Mouse (Mus musculus): Measurements from ENCODE around the gene Txndc5. TPM values are rescaled to one million over a fixed set of nuclear protein-coding genes. Genes with fewer than 3 reads are reported as not detected.

The Txndc5 gene
- polyA plus RNA-seq (2015; fragmentation: Nextera tagmentation; extraction: Ambion mirVana): 59.8 and 68.9 TPM in 2 replicates

DNA sequence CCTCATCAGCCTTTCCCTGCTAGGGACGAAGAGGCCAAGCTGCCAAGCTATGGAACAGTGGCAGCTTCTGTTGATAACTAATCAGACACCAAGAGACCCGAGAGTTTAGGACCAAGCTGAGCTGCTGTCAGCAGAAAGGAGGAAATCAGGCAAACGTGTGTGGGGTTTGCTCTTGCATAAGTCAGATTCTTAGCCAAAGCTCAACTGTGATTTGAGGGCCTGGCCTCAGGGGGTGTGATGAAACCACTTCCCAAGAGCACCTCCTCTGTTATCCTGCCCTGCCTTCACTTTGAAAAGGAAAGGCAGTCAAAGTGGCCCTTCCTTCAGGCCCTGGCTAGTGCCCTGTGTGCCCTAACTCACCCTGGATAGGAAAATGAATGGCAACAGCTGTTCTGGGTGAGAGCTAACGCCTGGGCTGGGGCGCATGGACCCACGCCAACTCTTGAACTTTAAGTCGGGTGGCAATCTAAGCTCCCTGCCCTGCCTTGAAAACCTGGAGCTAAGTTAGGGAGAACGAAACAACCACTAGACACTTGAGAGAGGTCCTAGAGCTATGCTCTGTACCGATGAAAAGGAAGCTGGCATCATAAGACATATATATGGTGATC, at the start of gene Txndc5:
Gene Txndc5, minus strand, starts transcription at position 138 of the 608 bp plus-strand sequence.
- no peaks in the 10 kb centered on the region for H3K9me3 ChIP-seq (ENCODE audit: control insufficient read depth, low read length)

DNA sequence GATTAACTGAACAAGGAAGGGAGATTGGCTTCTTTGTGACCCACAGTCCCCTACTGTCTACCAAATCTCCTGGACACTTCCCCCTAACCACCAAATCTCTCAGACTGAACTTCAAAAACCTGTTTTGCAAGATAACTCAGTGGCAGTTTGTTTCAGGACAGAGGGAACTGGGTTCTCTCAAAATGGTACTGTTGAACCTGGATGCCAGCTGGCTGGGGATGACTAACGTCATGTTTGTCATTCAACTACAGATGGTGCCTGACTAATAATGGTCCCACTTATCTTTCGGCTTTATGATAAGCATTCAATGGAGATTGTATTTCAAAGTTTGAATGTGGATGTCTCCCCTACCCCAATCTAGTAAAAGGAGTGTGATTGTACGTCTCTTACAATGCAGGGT, 46.0 kb upstream of the Txndc5 start:
- no peak overlapping the region for H3K27ac ChIP-seq (ENCODE audit: low read length)
- no peak overlapping the region for H3K9ac ChIP-seq (replicated peaks; ENCODE audit: low read depth, low read length)
- H3K4me3 ChIP-seq (replicated peaks; ENCODE audit: low read length): no peak overlapping the region
- no peak overlapping the region for H3K4me2 ChIP-seq (ENCODE audit: low read length)
- no peaks in the 10 kb centered on the region for H3K36me3 ChIP-seq (ENCODE audit: control insufficient read depth, insufficient read depth)
- ATAC-seq: no peak
- H3K27me3 ChIP-seq (replicated peaks; ENCODE audit: control insufficient read depth, insufficient read depth, low read length): no peaks in the 10 kb centered on the region
- H3K4me1 ChIP-seq (replicated peaks; ENCODE audit: control insufficient read depth, insufficient read depth, low read length): no peaks in the 10 kb centered on the region
- H3K9me3 ChIP-seq (ENCODE audit: control insufficient read depth, low read length): no peaks in the 10 kb centered on the region
- WGBS: 61% methylated on average over 3 of the region's 3 CpGs

More for the DNA sequence above, at the start of gene Txndc5:
- Histone ChIP-seq H3K4me1 (replicated peaks; ENCODE audit: control insufficient read depth, insufficient read depth, low read length) (peaks cover 15% of the 10 kb centered on the region), H3K27ac (ENCODE audit: low read length) (peak within 1 kb of the TSS; percentile 67), H3K9ac (replicated peaks; ENCODE audit: low read depth, low read length) (peak within 1 kb of the TSS; percentile 87), H3K36me3 (ENCODE audit: control insufficient read depth, insufficient read depth) (no peaks in the 10 kb centered on the region), H3K4me2 (ENCODE audit: low read length) (peak within 1 kb of the TSS; percentile 68), H3K4me3 (replicated peaks; ENCODE audit: low read length) (peak within 1 kb of the TSS; percentile 77), H3K27me3 (replicated peaks; ENCODE audit: control insufficient read depth, insufficient read depth, low read length) (no peaks in the 10 kb centered on the region)
- ATAC-seq: peak; percentile 3
- WGBS: 53% methylated on average over 9 of the region's 9 CpGs

DNA sequence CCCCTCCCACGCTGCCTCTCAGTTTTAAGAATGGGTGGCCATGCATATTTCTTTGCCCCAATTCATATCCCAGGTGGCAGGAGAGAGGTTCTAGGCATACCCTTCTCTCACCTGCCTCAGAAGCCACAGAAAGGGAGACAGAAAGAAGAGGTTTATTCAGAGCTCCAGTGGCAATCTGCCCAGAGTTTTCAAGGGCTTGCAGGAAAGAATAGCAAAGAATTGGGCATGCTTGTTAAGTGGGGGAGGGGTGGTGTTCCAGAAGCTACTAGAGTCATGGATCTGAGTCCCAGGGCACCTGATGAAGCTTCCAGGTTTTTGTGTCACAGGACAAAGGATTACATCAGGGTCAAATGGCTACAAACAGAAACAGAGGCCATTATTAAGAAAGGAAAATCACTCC, 44.7 kb upstream of the Txndc5 start:
- H3K4me3 ChIP-seq (replicated peaks; ENCODE audit: low read length): no peak overlapping the region
- 93% methylated on average over 1 of the region's 1 CpGs for WGBS
- no peak overlapping the region for H3K27ac ChIP-seq (ENCODE audit: low read length)
- H3K9ac ChIP-seq (replicated peaks; ENCODE audit: low read depth, low read length): no peak overlapping the region
- H3K36me3 ChIP-seq (ENCODE audit: control insufficient read depth, insufficient read depth): no peaks in the 10 kb centered on the region
- H3K27me3 ChIP-seq (replicated peaks; ENCODE audit: control insufficient read depth, insufficient read depth, low read length): no peaks in the 10 kb centered on the region
- no peaks in the 10 kb centered on the region for H3K4me1 ChIP-seq (replicated peaks; ENCODE audit: control insufficient read depth, insufficient read depth, low read length)
- H3K4me2 ChIP-seq (ENCODE audit: low read length): no peak overlapping the region
- no peaks in the 10 kb centered on the region for H3K9me3 ChIP-seq (ENCODE audit: control insufficient read depth, low read length)
- no peak for ATAC-seq

DNA sequence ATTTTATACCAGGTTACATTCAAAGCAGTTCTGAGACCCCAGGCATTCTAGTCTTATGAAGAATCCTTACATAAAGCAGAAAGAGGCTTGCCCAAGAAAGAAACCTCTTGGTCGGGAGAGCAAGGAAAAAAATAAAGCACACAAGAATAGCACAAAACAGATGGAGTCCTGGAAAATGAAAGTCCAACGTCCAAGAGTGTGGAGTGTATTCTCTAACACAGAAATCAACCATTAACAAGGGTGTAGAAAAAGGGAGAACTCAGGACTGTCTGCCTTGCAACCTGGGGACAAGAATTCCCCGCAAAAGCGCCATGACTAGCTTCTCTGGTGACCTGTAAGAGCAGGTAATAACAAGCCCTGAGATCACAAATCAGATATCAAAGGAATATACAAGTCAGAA, 36.6 kb upstream of the Txndc5 start:
- H3K4me1 ChIP-seq (replicated peaks; ENCODE audit: control insufficient read depth, insufficient read depth, low read length): no peaks in the 10 kb centered on the region
- no peak for ATAC-seq
- no peak overlapping the region for H3K4me2 ChIP-seq (ENCODE audit: low read length)
- H3K36me3 ChIP-seq (ENCODE audit: control insufficient read depth, insufficient read depth): no peaks in the 10 kb centered on the region
- no peak overlapping the region for H3K27ac ChIP-seq (ENCODE audit: low read length)
- H3K27me3 ChIP-seq (replicated peaks; ENCODE audit: control insufficient read depth, insufficient read depth, low read length): no peaks in the 10 kb centered on the region
- H3K4me3 ChIP-seq (replicated peaks; ENCODE audit: low read length): no peak overlapping the region
- no peaks in the 10 kb centered on the region for H3K9me3 ChIP-seq (ENCODE audit: control insufficient read depth, low read length)
- no peak overlapping the region for H3K9ac ChIP-seq (replicated peaks; ENCODE audit: low read depth, low read length)
- 69% methylated on average over 4 of the region's 4 CpGs for WGBS

DNA sequence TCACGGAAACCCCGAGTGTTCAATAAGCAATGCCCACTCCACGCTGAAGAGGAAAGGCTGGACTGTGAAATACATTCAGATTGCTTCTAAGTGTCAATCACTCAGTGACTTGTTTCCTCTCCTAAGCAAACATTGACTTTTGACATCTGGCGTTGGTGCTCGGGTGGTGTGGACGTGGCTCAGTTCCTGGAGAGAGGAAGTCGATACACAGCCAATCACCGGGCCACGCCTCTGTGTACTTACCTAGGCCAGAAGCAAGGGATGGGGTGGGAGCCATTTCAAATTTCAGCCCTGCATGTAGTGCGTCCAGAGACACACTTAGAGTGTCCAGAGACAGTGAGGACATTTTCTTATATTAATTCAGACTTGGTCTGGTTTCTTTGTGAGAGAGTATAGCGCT, 26.0 kb upstream of the Txndc5 start:
- Histone ChIP-seq H3K4me2 (ENCODE audit: low read length) (no peak overlapping the region), H3K4me1 (replicated peaks; ENCODE audit: control insufficient read depth, insufficient read depth, low read length) (no peaks in the 10 kb centered on the region), H3K4me3 (replicated peaks; ENCODE audit: low read length) (no peak overlapping the region), H3K27ac (ENCODE audit: low read length) (no peak overlapping the region), H3K36me3 (ENCODE audit: control insufficient read depth, insufficient read depth) (no peaks in the 10 kb centered on the region), H3K27me3 (replicated peaks; ENCODE audit: control insufficient read depth, insufficient read depth, low read length) (no peaks in the 10 kb centered on the region), H3K9ac (replicated peaks; ENCODE audit: low read depth, low read length) (no peak overlapping the region), H3K9me3 (ENCODE audit: control insufficient read depth, low read length) (no peaks in the 10 kb centered on the region)
- ATAC-seq: no peak
- 87% methylated on average over 11 of the region's 11 CpGs for WGBS

DNA sequence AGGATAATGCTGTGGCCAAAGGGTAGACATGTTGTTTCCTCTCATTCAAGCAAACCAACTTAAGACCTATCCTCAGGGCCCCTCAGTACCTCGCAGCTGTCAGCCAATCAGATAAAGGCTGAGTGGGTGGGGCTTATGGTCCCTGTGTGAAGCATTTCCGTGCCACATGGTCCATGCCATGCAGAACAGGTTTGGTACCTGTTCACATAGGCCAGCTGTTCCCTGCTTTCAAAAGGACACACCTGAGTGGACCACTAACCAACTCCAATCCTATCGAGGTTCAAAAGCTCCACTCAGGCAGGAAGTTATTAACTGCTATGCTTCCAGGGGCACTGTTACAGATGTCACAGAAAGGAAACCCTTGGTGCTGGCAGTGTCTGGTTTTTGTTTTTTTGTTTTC, 25.6 kb upstream of the Txndc5 start:
- WGBS: 75% methylated on average over 3 of the region's 3 CpGs

DNA sequence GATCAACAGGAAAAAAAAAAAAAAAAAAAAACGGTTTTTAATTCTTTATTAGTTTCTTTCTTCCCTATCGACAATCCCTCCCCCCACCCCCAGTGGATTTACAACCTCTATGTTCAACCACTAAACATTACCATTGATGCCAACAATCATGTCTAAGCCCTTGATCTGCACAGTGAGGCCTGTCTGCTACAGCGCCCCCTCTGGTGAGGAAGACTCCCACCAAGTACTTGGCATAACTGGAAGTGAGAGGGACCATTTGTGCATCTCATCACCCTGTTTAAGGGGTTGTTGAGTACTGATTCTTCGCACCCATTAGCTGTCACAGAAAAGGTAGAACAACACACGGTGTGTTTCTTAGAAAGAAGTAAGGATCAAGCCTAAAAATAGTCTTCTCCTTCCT, 20.1 kb upstream of the Txndc5 start:
- no peaks in the 10 kb centered on the region for H3K36me3 ChIP-seq (ENCODE audit: control insufficient read depth, insufficient read depth)
- no peak overlapping the region for H3K27ac ChIP-seq (ENCODE audit: low read length)
- no peaks in the 10 kb centered on the region for H3K9me3 ChIP-seq (ENCODE audit: control insufficient read depth, low read length)
- no peak overlapping the region for H3K4me3 ChIP-seq (replicated peaks; ENCODE audit: low read length)
- H3K4me1 ChIP-seq (replicated peaks; ENCODE audit: control insufficient read depth, insufficient read depth, low read length): no peaks in the 10 kb centered on the region
- H3K27me3 ChIP-seq (replicated peaks; ENCODE audit: control insufficient read depth, insufficient read depth, low read length): no peaks in the 10 kb centered on the region
- WGBS: 76% methylated on average over 5 of the region's 5 CpGs
- H3K9ac ChIP-seq (replicated peaks; ENCODE audit: low read depth, low read length): no peak overlapping the region
- H3K4me2 ChIP-seq (ENCODE audit: low read length): no peak overlapping the region
- no peak for ATAC-seq

More for the DNA sequence above, 25.6 kb upstream of the Txndc5 start:
- H3K9ac ChIP-seq (replicated peaks; ENCODE audit: low read depth, low read length): no peak overlapping the region
- no peaks in the 10 kb centered on the region for H3K4me1 ChIP-seq (replicated peaks; ENCODE audit: control insufficient read depth, insufficient read depth, low read length)
- no peaks in the 10 kb centered on the region for H3K9me3 ChIP-seq (ENCODE audit: control insufficient read depth, low read length)
- H3K4me3 ChIP-seq (replicated peaks; ENCODE audit: low read length): no peak overlapping the region
- no peak overlapping the region for H3K4me2 ChIP-seq (ENCODE audit: low read length)
- ATAC-seq: no peak
- H3K27me3 ChIP-seq (replicated peaks; ENCODE audit: control insufficient read depth, insufficient read depth, low read length): no peaks in the 10 kb centered on the region
- no peak overlapping the region for H3K27ac ChIP-seq (ENCODE audit: low read length)
- H3K36me3 ChIP-seq (ENCODE audit: control insufficient read depth, insufficient read depth): no peaks in the 10 kb centered on the region

DNA sequence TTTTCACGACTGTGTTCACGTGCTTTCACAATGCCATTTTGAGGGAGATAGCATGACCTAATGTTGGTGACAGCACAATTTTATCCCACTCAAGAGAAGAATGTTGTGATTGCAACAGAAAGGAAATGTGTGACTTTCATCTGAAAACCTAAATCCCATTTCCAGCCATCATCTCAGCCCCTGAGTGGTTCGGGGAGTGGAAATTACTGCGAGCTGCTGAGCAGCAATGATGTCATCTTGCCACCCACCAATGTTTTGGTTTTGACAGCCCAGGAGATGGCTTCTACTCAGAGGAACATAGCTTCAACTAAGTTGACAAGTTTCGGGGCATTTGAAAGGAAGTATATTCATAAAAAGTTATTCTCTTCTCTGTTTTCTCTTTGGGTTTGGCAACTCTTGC, 19.1 kb upstream of the Txndc5 start:
- Histone ChIP-seq H3K36me3 (ENCODE audit: control insufficient read depth, insufficient read depth) (no peaks in the 10 kb centered on the region), H3K9me3 (ENCODE audit: control insufficient read depth, low read length) (no peaks in the 10 kb centered on the region), H3K27ac (ENCODE audit: low read length) (no peak overlapping the region), H3K27me3 (replicated peaks; ENCODE audit: control insufficient read depth, insufficient read depth, low read length) (no peaks in the 10 kb centered on the region), H3K4me3 (replicated peaks; ENCODE audit: low read length) (no peak overlapping the region), H3K4me2 (ENCODE audit: low read length) (no peak overlapping the region), H3K4me1 (replicated peaks; ENCODE audit: control insufficient read depth, insufficient read depth, low read length) (no peaks in the 10 kb centered on the region), H3K9ac (replicated peaks; ENCODE audit: low read depth, low read length) (no peak overlapping the region)
- WGBS: 89% methylated on average over 5 of the region's 5 CpGs
- ATAC-seq: no peak

DNA sequence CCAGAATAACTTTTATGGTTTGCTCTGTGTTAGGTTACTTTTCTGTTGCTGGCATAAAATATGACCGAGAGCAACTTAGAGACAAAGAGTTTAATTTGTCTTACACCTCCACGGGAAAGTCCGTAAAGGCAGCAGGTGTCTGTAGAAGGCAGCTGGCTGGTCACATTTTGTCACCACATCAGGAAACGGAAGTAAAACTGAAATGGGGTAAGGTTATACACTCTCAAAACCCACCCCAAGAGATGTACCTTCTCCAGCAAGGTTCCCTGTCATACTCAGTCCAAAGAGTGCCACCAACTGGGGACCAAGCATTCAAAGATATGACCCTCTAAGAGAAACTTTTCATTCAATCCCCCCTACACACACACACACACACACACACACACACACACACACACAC, 18.1 kb upstream of the Txndc5 start:
- Histone ChIP-seq H3K27me3 (replicated peaks; ENCODE audit: control insufficient read depth, insufficient read depth, low read length) (no peaks in the 10 kb centered on the region), H3K4me2 (ENCODE audit: low read length) (no peak overlapping the region), H3K4me1 (replicated peaks; ENCODE audit: control insufficient read depth, insufficient read depth, low read length) (no peaks in the 10 kb centered on the region), H3K9me3 (ENCODE audit: control insufficient read depth, low read length) (no peaks in the 10 kb centered on the region), H3K27ac (ENCODE audit: low read length) (no peak overlapping the region), H3K9ac (replicated peaks; ENCODE audit: low read depth, low read length) (no peak overlapping the region), H3K4me3 (replicated peaks; ENCODE audit: low read length) (no peak overlapping the region), H3K36me3 (ENCODE audit: control insufficient read depth, insufficient read depth) (no peaks in the 10 kb centered on the region)
- no peak for ATAC-seq
- 87% methylated on average over 4 of the region's 4 CpGs for WGBS

DNA sequence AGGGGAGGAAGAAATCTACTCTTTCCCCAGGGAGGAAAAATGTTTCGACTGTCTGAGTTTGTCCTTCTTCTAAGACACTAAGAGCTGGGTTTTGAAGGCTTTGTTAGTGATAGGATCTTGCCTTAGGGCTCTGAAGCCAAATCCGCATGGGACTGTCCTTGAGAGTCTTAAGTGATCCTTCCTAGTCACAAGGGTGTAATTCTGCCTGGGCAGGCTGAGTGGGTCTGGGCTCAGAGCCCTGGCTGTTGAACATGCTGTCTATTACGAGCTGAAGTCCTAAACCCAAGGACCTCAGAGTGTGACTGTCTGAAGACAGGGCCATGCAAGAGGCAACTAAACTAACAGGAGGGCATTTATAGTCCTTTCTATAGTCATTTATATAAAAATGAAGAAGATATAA, 16.8 kb upstream of the Txndc5 start:
- Histone ChIP-seq H3K36me3 (ENCODE audit: control insufficient read depth, insufficient read depth) (no peaks in the 10 kb centered on the region), H3K4me2 (ENCODE audit: low read length) (no peak overlapping the region), H3K27ac (ENCODE audit: low read length) (no peak overlapping the region), H3K27me3 (replicated peaks; ENCODE audit: control insufficient read depth, insufficient read depth, low read length) (no peaks in the 10 kb centered on the region), H3K9me3 (ENCODE audit: control insufficient read depth, low read length) (no peaks in the 10 kb centered on the region), H3K4me1 (replicated peaks; ENCODE audit: control insufficient read depth, insufficient read depth, low read length) (no peaks in the 10 kb centered on the region), H3K9ac (replicated peaks; ENCODE audit: low read depth, low read length) (no peak overlapping the region), H3K4me3 (replicated peaks; ENCODE audit: low read length) (no peak overlapping the region)
- WGBS: 68% methylated on average over 3 of the region's 3 CpGs
- ATAC-seq: no peak
